Comparison of ENCODE assay signal across 1 mouse cellular context in the genomic region with DNA sequence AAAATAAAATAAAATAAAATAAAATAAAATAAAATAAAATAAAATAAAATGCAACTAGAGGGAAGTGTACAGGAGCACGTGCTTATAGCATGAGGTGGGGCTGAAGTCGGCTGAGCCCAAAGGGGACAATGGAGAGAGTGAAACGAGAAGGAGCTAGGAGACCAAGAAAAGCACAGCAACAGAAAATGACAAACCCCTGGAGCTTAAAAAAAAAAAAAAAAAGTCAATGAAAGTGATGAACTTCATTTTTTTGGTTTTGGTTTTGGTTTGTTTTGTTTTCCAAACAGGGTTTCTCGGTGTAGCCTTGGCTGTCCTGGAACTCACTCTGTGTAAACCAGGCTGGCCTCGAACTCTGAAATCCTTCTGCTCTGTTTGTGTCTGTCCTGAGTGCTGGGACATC.
A peak's percentile ranks its signal among the peaks of the same experiment; 100 is the strongest.
TF ChIP-seq lines count a peak whose summit lies in the region.

No protein-coding gene starts in this region.

TF ChIP-seq in CH12.LX, 34 proteins besides CTCF, POLR2A, EP300 and RAD21 (continued from another document):
- TF ChIP-seq HCFC1 (IDR thresholded peaks at IDR 0.05; ENCODE audit: low read depth, low read length) (peak; percentile 13; the same call in 1 of the 2 replicates), USF2 (conservative IDR thresholded peaks at IDR 0.05; ENCODE audit: low read depth, low read length) (no peak), MXI1 (IDR thresholded peaks at IDR 0.05; ENCODE audit: low read depth, low read length) (peak; percentile 37; the same call in 1 of the 2 replicates), JUND (conservative IDR thresholded peaks at IDR 0.05; ENCODE audit: low read depth, low read length) (no peak), ELF1 (IDR thresholded peaks at IDR 0.05; ENCODE audit: low read depth, low read length) (no peak), SIN3A (IDR thresholded peaks at IDR 0.05; ENCODE audit: low read length) (peak; percentile 49; the same call in 1 of the 2 replicates), PAX5 (IDR thresholded peaks at IDR 0.05; ENCODE audit: low read length) (no peak), POLR2AphosphoS2 (IDR thresholded peaks at IDR 0.05; ENCODE audit: low read depth, low read length) (no peak), ZC3H11A (IDR thresholded peaks at IDR 0.05; ENCODE audit: low read depth, low read length) (no peak), NRF1 (IDR thresholded peaks at IDR 0.05; ENCODE audit: low read depth, low read length) (no peak), BHLHE40 (IDR thresholded peaks at IDR 0.05; ENCODE audit: low read depth, low read length) (peak; percentile 72), ZKSCAN1 (IDR thresholded peaks at IDR 0.05; ENCODE audit: borderline replicate concordance, low read depth, low read length) (no peak), RCOR1 (conservative IDR thresholded peaks at IDR 0.05; ENCODE audit: low read depth, low read length) (no peak), E2F4 (IDR thresholded peaks at IDR 0.05; ENCODE audit: insufficient replicate concordance, low read depth, low read length) (no peak), NELFE (IDR thresholded peaks at IDR 0.05; ENCODE audit: low read depth, low read length) (no peak)
